Mouse (Mus musculus): Measurements from ENCODE around the gene Adra1b.

DNA sequence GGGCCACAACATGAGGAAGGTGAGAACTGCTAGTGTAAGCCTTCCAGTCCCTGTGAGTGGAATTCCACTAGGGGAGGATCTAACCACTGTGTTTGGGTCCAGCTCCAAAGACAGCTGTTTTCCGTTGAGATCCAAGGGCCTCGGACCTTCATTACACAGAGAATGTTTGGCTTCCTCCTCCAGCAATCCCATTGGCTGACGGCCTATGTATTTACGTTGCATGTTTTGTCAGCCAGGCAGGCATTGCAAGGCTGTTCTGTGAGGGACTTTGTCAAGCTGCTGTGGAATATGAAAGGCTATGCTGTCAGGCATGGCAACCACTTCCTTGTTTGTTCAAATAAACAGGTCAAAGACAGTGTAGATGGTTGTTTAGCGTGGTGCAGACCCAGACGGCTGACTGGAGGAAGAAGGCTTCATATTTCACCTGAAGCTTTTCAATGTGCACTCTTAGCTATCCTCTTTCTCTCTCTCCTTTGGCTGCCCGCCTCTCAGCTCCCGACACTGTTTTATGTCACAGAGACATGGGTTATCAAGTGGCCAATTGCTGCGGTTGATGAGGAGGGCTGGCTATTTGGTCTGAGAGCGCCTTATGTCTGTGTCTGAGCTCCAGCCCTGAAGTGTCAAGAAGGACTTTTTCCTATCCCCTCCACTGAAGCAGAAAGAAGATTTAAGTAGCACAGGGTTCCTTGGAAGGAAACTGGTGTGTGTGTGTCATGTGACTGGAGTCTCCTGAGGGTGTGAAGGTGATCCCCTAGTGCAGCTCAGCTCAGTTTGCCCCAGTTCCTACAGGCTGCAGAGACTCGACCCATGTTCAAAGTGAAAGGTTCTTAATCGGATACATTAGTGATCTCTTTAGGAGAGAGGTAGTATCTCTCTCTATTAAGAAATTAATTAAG is 13.8 kb upstream of the Adra1b start:
- no peak for TF ChIP-seq TAL1 (IDR thresholded peaks at IDR 0.05; ENCODE audit: low read length)
- TF ChIP-seq GATA1 (IDR thresholded peaks at IDR 0.05; ENCODE audit: low read length): no peak
